Mouse (Mus musculus): ENCODE data around the gene Slfn2. TPM values are rescaled to one million over a fixed set of nuclear protein-coding genes. Genes with fewer than 3 reads are reported as not detected.

Slfn2 gene
- polyA plus RNA-seq, 1 experiment from 2014 or later = 0.61 TPM

GRCm38 (mm10) chr11:83079487-83080199, 14.7 kb downstream of the Slfn2 start:
- no peak overlapping the region for H3K9ac ChIP-seq
- no peak overlapping the region for H3K4me3 ChIP-seq
- WGBS = 87% methylated on average over 9 of the region's 9 CpGs
- H3K4me2 ChIP-seq = no peak overlapping the region
- no peak for ATAC-seq
- H3K36me3 ChIP-seq (ENCODE audit: poor library complexity, severe bottlenecking) = no peaks in the 10 kb centered on the region
- H3K27ac ChIP-seq = no peak overlapping the region
- no peaks in the 10 kb centered on the region for H3K4me1 ChIP-seq
- no peaks in the 10 kb centered on the region for H3K27me3 ChIP-seq
- no peaks in the 10 kb centered on the region for H3K9me3 ChIP-seq (replicated peaks)

- H3K4me1 ChIP-seq = no peaks in the 10 kb centered on the region
- whole genome bisulfite sequencing = 72% methylated on average over 7 of the region's 7 CpGs
Observed at GRCm38 (mm10) chr11:83082741-83083473, 18.0 kb downstream of the Slfn2 start.

GRCm38 (mm10) chr11:83084161-83084560, 19.2 kb downstream of the Slfn2 start:
- Histone ChIP-seq H3K4me3 (no peak overlapping the region), H3K9me3 (replicated peaks) (no peaks in the 10 kb centered on the region), H3K4me1 (no peaks in the 10 kb centered on the region), H3K36me3 (ENCODE audit: poor library complexity, severe bottlenecking) (no peaks in the 10 kb centered on the region), H3K4me2 (no peak overlapping the region), H3K9ac (no peak overlapping the region), H3K27ac (no peak overlapping the region), H3K27me3 (no peaks in the 10 kb centered on the region)
- ATAC-seq = no peak
- 81% methylated on average over 2 of the region's 2 CpGs for WGBS

More at GRCm38 (mm10) chr11:83082741-83083473, 18.0 kb downstream of the Slfn2 start:
- no peak for ATAC-seq
- Histone ChIP-seq H3K27ac (no peak overlapping the region), H3K9ac (no peak overlapping the region), H3K4me2 (no peak overlapping the region), H3K36me3 (ENCODE audit: poor library complexity, severe bottlenecking) (no peaks in the 10 kb centered on the region), H3K4me3 (no peak overlapping the region), H3K27me3 (no peaks in the 10 kb centered on the region), H3K9me3 (replicated peaks) (no peaks in the 10 kb centered on the region)

- Histone ChIP-seq H3K27me3 (no peaks in the 10 kb centered on the region), H3K4me1 (no peaks in the 10 kb centered on the region), H3K27ac (no peak overlapping the region), H3K9ac (no peak overlapping the region), H3K36me3 (ENCODE audit: poor library complexity, severe bottlenecking) (no peaks in the 10 kb centered on the region), H3K9me3 (replicated peaks) (no peaks in the 10 kb centered on the region), H3K4me3 (no peak overlapping the region), H3K4me2 (no peak overlapping the region)
- ATAC-seq = no peak
- WGBS = 89% methylated on average over 10 of the region's 10 CpGs
Observed at GRCm38 (mm10) chr11:83084761-83085160, 19.8 kb downstream of the Slfn2 start.

- Histone ChIP-seq H3K9ac (no peak overlapping the region), H3K9me3 (replicated peaks) (no peaks in the 10 kb centered on the region), H3K4me1 (no peaks in the 10 kb centered on the region), H3K27me3 (no peaks in the 10 kb centered on the region), H3K4me2 (no peak overlapping the region), H3K36me3 (ENCODE audit: poor library complexity, severe bottlenecking) (no peaks in the 10 kb centered on the region), H3K4me3 (no peak overlapping the region), H3K27ac (no peak overlapping the region)
- no peak for ATAC-seq
- 34% methylated on average over 2 of the region's 2 CpGs for WGBS
Observed at GRCm38 (mm10) chr11:83115138-83115537, 50.2 kb downstream of the Slfn2 start.

GRCm38 (mm10) chr11:83116597-83117227, 51.8 kb downstream of the Slfn2 start, which contains the start of gene Slfn1:
TSS of gene Slfn1 (plus strand) at chr11:83116849.
- Histone ChIP-seq H3K9me3 (replicated peaks) (no peaks in the 10 kb centered on the region), H3K27ac (no peak within 1 kb of the TSS), H3K4me2 (no peak within 1 kb of the TSS), H3K36me3 (ENCODE audit: poor library complexity, severe bottlenecking) (no peaks in the 10 kb centered on the region), H3K4me1 (no peaks in the 10 kb centered on the region), H3K4me3 (no peak within 1 kb of the TSS), H3K9ac (no peak within 1 kb of the TSS), H3K27me3 (no peaks in the 10 kb centered on the region)
- ATAC-seq = no peak
- WGBS = 89% methylated on average over 13 of the region's 13 CpGs

DNA sequence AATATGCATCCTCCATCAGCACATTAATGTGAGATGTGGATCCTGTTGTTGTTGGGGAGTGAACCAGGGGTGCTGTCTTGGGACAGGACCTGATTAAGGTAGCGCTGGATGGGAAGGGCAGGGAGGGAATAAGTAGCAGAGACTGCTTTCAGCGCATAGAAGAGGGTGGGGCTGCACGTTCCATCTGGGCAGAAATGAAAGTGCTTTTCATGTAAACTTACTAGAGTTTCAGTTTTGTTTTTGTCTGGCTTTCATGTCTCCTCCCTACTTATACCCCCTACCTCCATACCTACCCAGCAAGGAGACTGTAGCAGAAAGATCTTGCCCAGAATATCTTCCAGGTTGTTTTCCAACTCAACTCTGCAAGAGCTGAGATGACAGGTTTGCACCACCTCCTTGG, 53.1 kb downstream of the Slfn2 start:
- Histone ChIP-seq H3K4me2 (no peak overlapping the region), H3K4me1 (no peaks in the 10 kb centered on the region), H3K27ac (no peak overlapping the region), H3K36me3 (ENCODE audit: poor library complexity, severe bottlenecking) (no peaks in the 10 kb centered on the region), H3K4me3 (no peak overlapping the region), H3K9me3 (replicated peaks) (no peaks in the 10 kb centered on the region), H3K9ac (no peak overlapping the region), H3K27me3 (no peaks in the 10 kb centered on the region)
- WGBS = 59% methylated on average over 3 of the region's 3 CpGs
- ATAC-seq = no peak

Small RNA genes within 50 kb of the gene (microRNA-seq; reads per million reads assigned to microRNA genes)
- gene Gm27598 = not detected

Other genes starting within 250 kb of the Slfn2 start
- gene Rffl, start 193.9 kb upstream of the Slfn2 start, polyA plus RNA-seq (2015; fragmentation: Nextera tagmentation; extraction: Ambion mirVana) = 14.4 and 15.1 TPM in 2 replicates
- 10.9 and 12.8 TPM in 2 replicates for gene Rad51d, start 174.5 kb upstream of the Slfn2 start, polyA plus RNA-seq (2015; fragmentation: Nextera tagmentation; extraction: Ambion mirVana)
- 0.22 and 0.42 TPM in 2 replicates for gene Fndc8, start 173.0 kb upstream of the Slfn2 start, polyA plus RNA-seq (2015; fragmentation: Nextera tagmentation; extraction: Ambion mirVana)
- 28.1 and 35.9 TPM in 2 replicates for gene Nle1, start 156.7 kb upstream of the Slfn2 start, polyA plus RNA-seq (2015; fragmentation: Nextera tagmentation; extraction: Ambion mirVana)
- gene Unc45b, start 154.6 kb upstream of the Slfn2 start, polyA plus RNA-seq (2015; fragmentation: Nextera tagmentation; extraction: Ambion mirVana) = 0.25 and 0.40 TPM in 2 replicates
- 0.18 and 0.30 TPM in 2 replicates for gene Slfn5, start 113.8 kb upstream of the Slfn2 start, polyA plus RNA-seq (2015; fragmentation: Nextera tagmentation; extraction: Ambion mirVana)
- 9.3 and 10.2 TPM in 2 replicates for gene Slfn9, start 73.3 kb upstream of the Slfn2 start, polyA plus RNA-seq (2015; fragmentation: Nextera tagmentation; extraction: Ambion mirVana)
- 0.09 and 0.17 TPM in 2 replicates for gene Slfn8, start 44.3 kb upstream of the Slfn2 start, polyA plus RNA-seq (2015; fragmentation: Nextera tagmentation; extraction: Ambion mirVana)
- gene Slfn1, start 51.7 kb downstream of the Slfn2 start, polyA plus RNA-seq (2015; fragmentation: Nextera tagmentation; extraction: Ambion mirVana) = not detected in 2 replicates
- not detected in 2 replicates for gene Slfn4, start 110.1 kb downstream of the Slfn2 start, polyA plus RNA-seq (2015; fragmentation: Nextera tagmentation; extraction: Ambion mirVana)
- 0.13 and 0.26 TPM in 2 replicates for gene Slfn3, start 126.2 kb downstream of the Slfn2 start, polyA plus RNA-seq (2015; fragmentation: Nextera tagmentation; extraction: Ambion mirVana)
- gene Slfn14, start 221.6 kb downstream of the Slfn2 start, polyA plus RNA-seq (2015; fragmentation: Nextera tagmentation; extraction: Ambion mirVana) = 0.04 and 0.14 TPM in 2 replicates
- 82.2 and 85.4 TPM in 2 replicates for gene Ap2b1, start 233.9 kb downstream of the Slfn2 start, polyA plus RNA-seq (2015; fragmentation: Nextera tagmentation; extraction: Ambion mirVana)
- gene Pex12, start 237.5 kb downstream of the Slfn2 start, polyA plus RNA-seq (2015; fragmentation: Nextera tagmentation; extraction: Ambion mirVana) = 17.7 and 18.2 TPM in 2 replicates